Mouse (Mus musculus) c-Kit-positive CD71-positive TER-119-positive erythroid progenitor cells, embryonic 14.5 days (primary cell): Measurements from ENCODE around the gene Plekha4.

ENCODE experiments used
- DNase-seq: peaks from one replicate; pipeline ENCODE4 v3.0.0-alpha.2; 2013; ENCODE audit warnings: low spot score

The Plekha4 gene

GRCm38 (mm10) chr7:45538163-45539041 is 12.3 kb downstream of the Plekha4 start:
- DNase-seq = no peak

DNA sequence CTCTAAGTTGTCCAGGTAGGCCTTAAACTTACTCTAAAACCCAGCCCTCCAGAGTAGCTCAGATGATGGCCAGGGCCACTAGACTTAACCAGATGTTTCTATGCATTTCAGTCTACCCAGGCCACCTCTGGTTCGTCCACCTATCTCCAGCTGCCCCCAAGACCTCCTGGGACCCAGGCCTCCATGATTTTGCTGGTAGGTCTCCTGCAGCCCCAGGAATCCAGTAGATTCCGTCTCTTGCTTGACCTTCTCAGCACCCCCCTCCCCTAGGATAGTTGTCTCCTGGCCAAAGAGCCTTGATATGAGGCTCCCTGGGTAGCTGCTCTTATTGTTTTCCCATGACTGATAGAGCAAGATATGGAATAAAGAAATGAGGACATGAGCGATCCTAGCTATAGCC is 13.0 kb downstream of the Plekha4 start:
- DNase-seq = no peak

- DNase-seq = no peak
Measured at GRCm38 (mm10) chr7:45540213-45540612, 14.1 kb downstream of the Plekha4 start.

DNA sequence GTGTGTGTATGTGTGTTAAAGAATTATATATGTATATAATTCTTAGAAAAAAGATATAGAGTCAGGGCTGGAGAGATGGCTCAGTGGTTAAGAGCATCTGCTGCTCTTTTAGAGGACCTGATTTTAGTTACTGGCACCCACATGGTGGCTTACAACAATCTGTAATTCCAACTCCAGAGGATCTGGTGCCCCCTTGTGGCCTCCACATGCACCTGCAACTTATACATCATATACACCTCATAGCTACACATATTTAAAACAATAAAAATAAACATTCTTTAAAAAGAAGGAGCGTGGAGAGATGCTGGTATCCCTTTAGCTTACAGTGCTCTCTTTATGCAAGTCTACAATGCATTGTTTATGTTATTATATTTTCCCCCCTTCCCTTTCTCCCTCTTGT is 18.4 kb downstream of the Plekha4 start:
- no peak for DNase-seq

GRCm38 (mm10) chr7:45549641-45550436 is 23.7 kb downstream of the Plekha4 start:
- DNase-seq = no peak

GRCm38 (mm10) chr7:45550821-45551511 is 24.8 kb downstream of the Plekha4 start:
- DNase-seq = no peak

DNA sequence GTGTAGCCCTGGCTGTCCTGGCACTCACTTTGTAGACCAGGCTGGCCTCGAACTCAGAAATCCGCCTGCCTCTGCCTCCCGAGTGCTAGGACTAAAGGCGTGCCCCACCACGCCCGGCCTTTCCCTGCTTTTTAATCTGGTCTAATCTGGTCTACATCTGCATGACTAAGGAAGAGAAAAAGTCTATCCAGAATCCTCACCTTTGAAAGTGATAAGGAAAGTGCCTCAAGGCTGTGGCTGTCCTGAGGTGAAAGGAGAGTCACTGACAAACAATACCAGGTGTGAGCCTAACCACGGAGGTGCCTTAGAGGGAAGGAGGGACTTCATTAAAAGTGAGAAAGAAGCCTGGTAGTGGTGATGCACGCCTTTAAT is 25.4 kb downstream of the Plekha4 start:
- DNase-seq = no peak

GRCm38 (mm10) chr7:45553519-45553918 is 27.4 kb downstream of the Plekha4 start:
- DNase-seq = no peak

GRCm38 (mm10) chr7:45553990-45554389 is 27.9 kb downstream of the Plekha4 start:
- DNase-seq = no peak

DNA sequence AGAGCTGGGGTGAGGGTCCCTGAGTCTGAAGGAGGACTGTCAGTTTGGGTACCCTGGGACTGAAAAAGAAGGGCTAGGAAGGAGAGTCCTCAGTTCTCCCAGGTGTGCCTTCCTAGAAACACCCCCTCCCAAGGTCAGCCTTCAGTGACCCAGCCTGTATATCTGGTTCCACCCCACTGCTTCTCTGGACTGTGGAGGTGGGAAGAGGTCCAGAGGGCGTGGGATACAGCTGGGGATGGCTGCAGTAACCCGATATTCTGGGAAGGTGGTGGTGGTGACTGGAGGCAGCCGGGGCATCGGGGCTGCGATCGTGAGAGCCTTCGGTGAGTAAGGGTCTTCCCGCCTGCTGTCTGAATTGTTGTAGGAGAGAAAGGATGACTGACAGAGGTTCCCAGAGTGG is 28.6 kb downstream of the Plekha4 start, which contains the start of gene Hsd17b14:
Gene Hsd17b14, plus strand, starts transcription at position 150 of the 400 bp plus-strand sequence.
- DNase-seq = no peak

- DNase-seq = peak; percentile 73
Measured at GRCm38 (mm10) chr7:45555787-45556186, 29.7 kb downstream of the Plekha4 start.

- DNase-seq = no peak
Measured at GRCm38 (mm10) chr7:45558907-45559306, 32.8 kb downstream of the Plekha4 start.

DNA sequence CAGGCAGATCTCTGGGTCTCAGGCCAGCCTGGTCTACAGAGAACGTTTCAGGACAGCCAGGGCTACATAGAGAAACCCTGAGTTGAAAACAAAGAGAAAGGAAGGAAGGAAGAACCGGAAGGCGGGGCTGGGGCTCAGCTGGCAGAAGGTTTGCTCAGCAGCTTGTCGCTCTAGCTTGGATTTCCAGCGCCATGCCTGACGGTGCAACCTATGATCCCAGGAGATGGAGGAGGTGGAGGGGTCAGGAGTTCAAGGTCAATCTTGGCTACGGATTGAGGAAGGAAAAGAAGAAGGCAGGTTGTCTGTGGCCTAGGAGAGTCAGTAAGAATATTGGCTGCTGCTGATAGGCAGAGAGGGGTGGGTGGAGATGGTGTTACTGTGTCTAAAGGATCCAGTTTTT is 34.1 kb downstream of the Plekha4 start:
- no peak for DNase-seq

DNA sequence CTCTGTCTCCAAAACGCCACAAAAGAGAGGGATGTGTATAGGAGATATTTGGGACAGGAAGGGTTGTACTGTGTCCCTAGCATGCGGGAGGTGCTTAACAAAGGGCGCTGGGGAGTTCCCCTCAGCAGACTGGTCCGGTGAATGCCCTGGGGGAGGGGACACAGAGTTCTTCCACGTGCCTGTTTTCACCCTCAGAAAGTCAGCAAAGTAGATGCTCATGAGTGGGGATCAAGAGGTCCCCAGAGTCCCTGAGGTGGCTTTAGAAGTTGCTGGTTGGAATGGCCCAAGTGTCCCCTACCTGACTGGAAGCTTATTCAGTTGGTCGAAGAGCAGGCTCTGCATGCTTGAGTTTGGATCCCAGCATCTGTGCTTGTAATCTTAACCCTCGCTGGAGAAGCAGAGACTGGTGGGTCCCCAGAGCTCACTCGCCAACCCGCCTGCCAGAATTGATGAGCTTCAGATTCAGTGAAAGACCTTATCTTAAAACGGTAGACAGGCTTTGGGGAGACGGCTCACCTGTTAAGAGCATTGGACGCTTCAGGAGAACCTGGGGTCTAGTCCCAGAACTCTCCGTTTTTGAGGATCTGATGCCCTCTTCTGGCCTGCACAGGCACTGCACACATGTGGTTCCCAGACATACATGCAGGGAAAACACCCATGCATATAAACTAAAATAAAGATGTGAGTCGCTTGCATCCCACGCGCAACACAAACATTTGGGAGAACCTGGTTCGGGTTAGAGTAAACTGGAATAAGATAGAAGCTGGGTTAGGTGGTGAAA is 34.9 kb downstream of the Plekha4 start:
- peak; percentile 74 for DNase-seq

- DNase-seq = peak; percentile 56
Measured at GRCm38 (mm10) chr7:45561624-45562520, 35.7 kb downstream of the Plekha4 start.

GRCm38 (mm10) chr7:45564811-45565210 is 38.7 kb downstream of the Plekha4 start:
- no peak for DNase-seq

- no peak for DNase-seq
Measured at GRCm38 (mm10) chr7:45565446-45565845, 39.3 kb downstream of the Plekha4 start.

- no peak for DNase-seq
Measured at GRCm38 (mm10) chr7:45567112-45567779, 41.1 kb downstream of the Plekha4 start.

GRCm38 (mm10) chr7:45567780-45568516 is 41.8 kb downstream of the Plekha4 start:
- DNase-seq = peak; percentile 89
